8 mouse cellular contexts compared by ENCODE assay signal in genomic region chr15:85583504-85583903, GRCm38 (mm10). TPM values are rescaled to one million over a fixed set of nuclear protein-coding genes. Genes with fewer than 3 reads are reported as not detected.
DNase-seq lines count a peak whose midpoint lies in the region; ATAC-seq and TF ChIP-seq lines count a peak whose summit lies in the region.

No protein-coding gene starts in this region.

- peak; percentile 85 for TF ChIP-seq CTCF in forebrain, postnatal 0 days (IDR thresholded peaks at IDR 0.05; ENCODE audit: low read depth)
- peak; percentile 82 for TF ChIP-seq CTCF in midbrain, postnatal 0 days (IDR thresholded peaks at IDR 0.05)
- TF ChIP-seq CTCF in testis, adult 2 months (IDR thresholded peaks at IDR 0.05; ENCODE audit: control insufficient read depth, insufficient read depth, insufficient replicate concordance, low read depth, low read length): peak; percentile 86; the same call in 1 of the 2 replicates

- DNase-seq in urinary bladder, postnatal 14 days (ENCODE audit: low spot score): peak; percentile 73
- DNase-seq in urinary bladder, postnatal 10 days (ENCODE audit: low spot score): no peak
- DNase-seq in cerebellum, adult 9-10 months: peak; percentile 59
- peak; percentile 87 for DNase-seq in forebrain, postnatal 0 days
- DNase-seq in intestine, embryonic 14.5 days (ENCODE audit: low spot score): peak; percentile 85
- peak; percentile 87 for DNase-seq in limb, embryonic 11.5 days (ENCODE audit: low spot score)
- DNase-seq in midbrain, postnatal 0 days (ENCODE audit: low spot score): peak; percentile 80

- TF ChIP-seq POLR2A in testis, adult 2 months (IDR thresholded peaks at IDR 0.05; ENCODE audit: control insufficient read depth, low read depth, low read length): no peak

- H3K9ac ChIP-seq in forebrain, postnatal 0 days: no peak overlapping the region
- no peak overlapping the region for H3K9ac ChIP-seq in intestine, embryonic 14.5 days (ENCODE audit: low read length)
- no peak overlapping the region for H3K9ac ChIP-seq in limb, embryonic 11.5 days (ENCODE audit: low read length)
- H3K9ac ChIP-seq in midbrain, postnatal 0 days (replicated peaks; ENCODE audit: low read length, poor library complexity, severe bottlenecking): no peak overlapping the region

- 3% methylated on average over 11 of the region's 11 CpGs for WGBS in forebrain, postnatal 0 days
- WGBS in intestine, embryonic 14.5 days: 4% methylated on average over 11 of the region's 11 CpGs
- WGBS in limb, embryonic 11.5 days: 6% methylated on average over 11 of the region's 11 CpGs
- 4% methylated on average over 11 of the region's 11 CpGs for WGBS in midbrain, postnatal 0 days

- no peaks in the 10 kb centered on the region for H3K9me3 ChIP-seq in forebrain, postnatal 0 days (ENCODE audit: low read length)
- peaks cover 3% of the 10 kb centered on the region; the same call in 1 of the 2 replicates for H3K9me3 ChIP-seq in intestine, embryonic 14.5 days (ENCODE audit: control insufficient read depth, low read length)
- H3K9me3 ChIP-seq in limb, embryonic 11.5 days (ENCODE audit: control insufficient read depth, low read length): no peaks in the 10 kb centered on the region
- no peaks in the 10 kb centered on the region for H3K9me3 ChIP-seq in midbrain, postnatal 0 days (ENCODE audit: low read length)

- H3K27ac ChIP-seq in forebrain, postnatal 0 days (ENCODE audit: low read depth, low read length): no peak overlapping the region
- no peak overlapping the region for H3K27ac ChIP-seq in intestine, embryonic 14.5 days (ENCODE audit: low read depth)
- H3K27ac ChIP-seq in limb, embryonic 11.5 days (replicated peaks; ENCODE audit: low read depth, low read length): no peak overlapping the region
- no peak overlapping the region for H3K27ac ChIP-seq in midbrain, postnatal 0 days (ENCODE audit: low read depth, low read length)
- no peak overlapping the region for H3K27ac ChIP-seq in testis, adult 2 months (ENCODE audit: control insufficient read depth, insufficient read depth, low read depth, low read length)

- no peaks in the 10 kb centered on the region for H3K4me1 ChIP-seq in forebrain, postnatal 0 days (ENCODE audit: insufficient read depth)
- peaks cover 5% of the 10 kb centered on the region; the same call in 1 of the 2 replicates for H3K4me1 ChIP-seq in intestine, embryonic 14.5 days (replicated peaks; ENCODE audit: control insufficient read depth, insufficient read depth, low read length)
- H3K4me1 ChIP-seq in limb, embryonic 11.5 days (ENCODE audit: control insufficient read depth, insufficient read depth, low read length): peaks cover 11% of the 10 kb centered on the region
- H3K4me1 ChIP-seq in midbrain, postnatal 0 days (ENCODE audit: insufficient read depth, low read length): no peaks in the 10 kb centered on the region
- H3K4me1 ChIP-seq in testis, adult 2 months (ENCODE audit: control insufficient read depth, insufficient read depth, low read length): peaks cover 17% of the 10 kb centered on the region

- peak; percentile 86 for ATAC-seq in forebrain, postnatal 0 days
- ATAC-seq in intestine, embryonic 14.5 days (replicated peaks; ENCODE audit: low FRiP score, low TSS enrichment, low read depth): peak; percentile 77
- peak; percentile 20; the same call in 1 of the 2 replicates for ATAC-seq in limb, embryonic 11.5 days (ENCODE audit: insufficient number of reproducible peaks, low FRiP score, low TSS enrichment, low read depth)
- ATAC-seq in midbrain, postnatal 0 days (ENCODE audit: low FRiP score): peak; percentile 82; the same call in 1 of the 2 replicates

- H3K27me3 ChIP-seq in forebrain, postnatal 0 days (ENCODE audit: insufficient read depth, low read length): peaks cover 16% of the 10 kb centered on the region
- H3K27me3 ChIP-seq in intestine, embryonic 14.5 days (replicated peaks; ENCODE audit: control insufficient read depth, insufficient read depth, low read length): peaks cover 62% of the 10 kb centered on the region
- H3K27me3 ChIP-seq in limb, embryonic 11.5 days (ENCODE audit: control insufficient read depth, insufficient read depth, low read length): peaks cover 57% of the 10 kb centered on the region
- peaks cover 38% of the 10 kb centered on the region for H3K27me3 ChIP-seq in midbrain, postnatal 0 days (ENCODE audit: insufficient read depth, low read length)
- no peaks in the 10 kb centered on the region; the same call in 1 of the 2 replicates for H3K27me3 ChIP-seq in testis, adult 2 months (ENCODE audit: control insufficient read depth, insufficient read depth, low read length)

- no peaks in the 10 kb centered on the region for H3K36me3 ChIP-seq in forebrain, postnatal 0 days (ENCODE audit: insufficient read depth)
- H3K36me3 ChIP-seq in intestine, embryonic 14.5 days (ENCODE audit: control insufficient read depth, insufficient read depth, low read length): no peaks in the 10 kb centered on the region
- no peaks in the 10 kb centered on the region for H3K36me3 ChIP-seq in limb, embryonic 11.5 days (ENCODE audit: control insufficient read depth, insufficient read depth, low read length)
- no peaks in the 10 kb centered on the region for H3K36me3 ChIP-seq in midbrain, postnatal 0 days (ENCODE audit: insufficient read depth, low read length)
- no peaks in the 10 kb centered on the region for H3K36me3 ChIP-seq in testis, adult 2 months (ENCODE audit: control insufficient read depth, insufficient read depth, low read length)

- no peak overlapping the region for H3K4me2 ChIP-seq in forebrain, postnatal 0 days (ENCODE audit: low read depth)
- no peak overlapping the region for H3K4me2 ChIP-seq in intestine, embryonic 14.5 days (ENCODE audit: low read length)
- H3K4me2 ChIP-seq in limb, embryonic 11.5 days (ENCODE audit: low read depth, severe bottlenecking): no peak overlapping the region
- no peak overlapping the region for H3K4me2 ChIP-seq in midbrain, postnatal 0 days (ENCODE audit: low read depth, low read length, poor library complexity, severe bottlenecking)

- H3K4me3 ChIP-seq in forebrain, postnatal 0 days (ENCODE audit: low read depth, low read length): no peak overlapping the region
- H3K4me3 ChIP-seq in intestine, embryonic 14.5 days (ENCODE audit: low read depth, low read length): no peak overlapping the region
- H3K4me3 ChIP-seq in limb, embryonic 11.5 days (ENCODE audit: low read depth, low read length): no peak overlapping the region
- H3K4me3 ChIP-seq in midbrain, postnatal 0 days (ENCODE audit: low read depth, low read length): no peak overlapping the region
- H3K4me3 ChIP-seq in testis, adult 2 months (ENCODE audit: control insufficient read depth, low read depth, low read length): no peak overlapping the region

RNA-seq across cellular contexts. Expression of gene Wnt7b, which starts 1.2 kb away (rescaled TPM):
- 59.3 and 67.3 TPM in 2 replicates for total RNA-seq in forebrain, postnatal 0 days (2014; rRNA removed)
- 54.0 and 68.4 TPM in 2 replicates for polyA plus RNA-seq in forebrain, postnatal 0 days (2015; fragmentation: Nextera tagmentation; extraction: Ambion mirVana)
- 0.42 and 2.2 TPM in 2 replicates for polyA plus RNA-seq in intestine, embryonic 14.5 days (2014; fragmentation: Nextera tagmentation; extraction: Ambion mirVana)
- 13.4 and 19.1 TPM in 2 replicates for polyA plus RNA-seq in limb, embryonic 11.5 days (2014; fragmentation: Nextera tagmentation; extraction: Ambion mirVana)
- total RNA-seq in midbrain, postnatal 0 days (2014; rRNA removed): 26.3 and 34.3 TPM in 2 replicates
- 19.0 and 19.5 TPM in 2 replicates for polyA plus RNA-seq in midbrain, postnatal 0 days (2015; fragmentation: Nextera tagmentation; extraction: Ambion mirVana)
- polyA plus RNA-seq in testis, adult 2 months (2012; rRNA removed): 0.07 and 1.2 TPM in 2 replicates

Comparison
In these comparisons a context has a peak if more than half of its experiments do, and no peak if none do; other contexts are left out.
1. ATAC-seq: peak in every context shown above with its lines; median percentile 86 in forebrain, postnatal 0 days; 82 in midbrain, postnatal 0 days; 77 in intestine, embryonic 14.5 days; 20 in limb, embryonic 11.5 days.